Mouse (Mus musculus) induced T-regulatory cell, adult 2 months (primary cell): ENCODE data around the gene Atf2.
"Not testable (repeated sequence)": the region's sequence is repeated elsewhere in the genome, so short reads cannot be mapped to it uniquely, and the experiment has no call there.

ENCODE experiments used
- DNase-seq: peaks from one replicate; pipeline ENCODE4 v3.0.0-alpha.2; 2012; ENCODE audit warnings: low read depth

The Atf2 gene

GRCm38 (mm10) chr2:73885997-73886396 lies 6.4 kb downstream of the Atf2 start:
- DNase-seq, result no peak

- DNase-seq, result no peak
Measured at GRCm38 (mm10) chr2:73877891-73878290, 14.5 kb downstream of the Atf2 start.

GRCm38 (mm10) chr2:73867764-73868487 lies 24.5 kb downstream of the Atf2 start:
- DNase-seq, result peak; percentile 61

- no peak for DNase-seq
Measured at GRCm38 (mm10) chr2:73860046-73860624, 32.3 kb downstream of the Atf2 start.

- no peak for DNase-seq
Measured at GRCm38 (mm10) chr2:73857352-73857751, 35.1 kb downstream of the Atf2 start.

GRCm38 (mm10) chr2:73856246-73856645 lies 36.2 kb downstream of the Atf2 start:
- DNase-seq, result peak; percentile 41

GRCm38 (mm10) chr2:73834406-73835015 lies 57.9 kb downstream of the Atf2 start:
- DNase-seq, result no peak

- no peak for DNase-seq
Measured at GRCm38 (mm10) chr2:73833284-73833683, 59.2 kb downstream of the Atf2 start.

GRCm38 (mm10) chr2:73818742-73819141 lies 73.7 kb downstream of the Atf2 start:
- no peak for DNase-seq

GRCm38 (mm10) chr2:73807609-73808008 lies 84.8 kb downstream of the Atf2 start:
- no peak for DNase-seq

- DNase-seq, result not testable (repeated sequence)
Measured at GRCm38 (mm10) chr2:73800127-73800526, 92.3 kb downstream of the Atf2 start.

- no peak for DNase-seq
Measured at GRCm38 (mm10) chr2:73798786-73799185, 93.7 kb downstream of the Atf2 start.

- DNase-seq, result no peak
Measured at GRCm38 (mm10) chr2:73798136-73798535, 94.3 kb downstream of the Atf2 start.

GRCm38 (mm10) chr2:73791846-73792630 lies 100.4 kb downstream of the Atf2 start:
- DNase-seq, result peak; percentile 10

GRCm38 (mm10) chr2:73790332-73790731 lies 102.1 kb downstream of the Atf2 start:
- DNase-seq, result no peak

GRCm38 (mm10) chr2:73788395-73788794 lies 104.0 kb downstream of the Atf2 start:
- no peak for DNase-seq

- no peak for DNase-seq
Measured at GRCm38 (mm10) chr2:73782371-73782905, 110.0 kb downstream of the Atf2 start.

- DNase-seq, result no peak
Measured at GRCm38 (mm10) chr2:73780321-73781010, 112.0 kb downstream of the Atf2 start.

- no peak for DNase-seq
Measured at GRCm38 (mm10) chr2:73779796-73780195, 112.6 kb downstream of the Atf2 start.

GRCm38 (mm10) chr2:73779016-73779595 lies 113.3 kb downstream of the Atf2 start:
- no peak for DNase-seq

- peak; percentile 4 for DNase-seq
Measured at GRCm38 (mm10) chr2:73776936-73777335, 115.5 kb downstream of the Atf2 start.
